Mouse (Mus musculus): Measurements from ENCODE around the gene Mfrp.

DNA sequence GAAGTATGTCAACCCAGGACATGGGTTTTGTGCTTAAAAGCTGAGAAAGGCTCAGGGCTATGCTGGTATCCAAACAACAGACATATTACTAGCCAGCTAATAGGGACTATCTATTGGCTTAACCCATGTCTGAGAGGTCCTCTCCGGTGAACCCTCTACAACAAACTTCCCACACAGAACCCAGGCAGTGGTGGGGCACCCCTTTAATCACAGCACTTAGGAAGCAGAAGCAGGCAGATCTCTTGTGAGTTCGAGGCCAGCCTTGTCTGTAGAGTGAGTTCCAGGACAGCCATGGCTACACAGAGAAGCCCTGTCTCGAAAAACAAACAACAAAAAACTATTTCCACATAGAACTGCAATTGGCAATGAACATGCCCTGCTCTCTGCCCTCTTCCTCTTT lies 25.2 kb downstream of the Mfrp start:
- TF ChIP-seq CTCF (IDR thresholded peaks at IDR 0.05; ENCODE audit: extremely low read depth, insufficient read depth, low read length), result no peak
- TF ChIP-seq POLR2A (IDR thresholded peaks at IDR 0.05; ENCODE audit: extremely low read depth, insufficient read depth, low read length), result no peak
